Mouse (Mus musculus) midbrain, embryonic 10.5 days (tissue): ENCODE measurements around the gene Acvr2b. TPM values are rescaled to one million over a fixed set of nuclear protein-coding genes. Genes with fewer than 3 reads are reported as not detected.
A peak's percentile ranks its signal among the peaks of the same experiment; 100 is the strongest.

Experiments used
- DNase-seq: peaks from one replicate; pipeline ENCODE4 v3.0.0-alpha.2; 2017; ENCODE audit warnings: low spot score
- H3K27ac ChIP-seq: fragments of 300-500 bp; sonication (generic); replicated peaks from 2 replicates; pipeline ENCODE4 v1.5.1; 2016; ENCODE audit warnings: mild to moderate bottlenecking
- H3K27me3 ChIP-seq: fragments of 300-500 bp; sonication (generic); 2 replicates; pipeline ENCODE4 v1.6.1; 2016; ENCODE audit warnings: low read depth, mild to moderate bottlenecking; ENCODE audit not compliant: poor library complexity, severe bottlenecking
- H3K36me3 ChIP-seq: fragments of 300-500 bp; sonication (generic); 2 replicates; pipeline ENCODE4 v1.6.1; 2016; ENCODE audit warnings: mild to moderate bottlenecking, moderate library complexity
- H3K4me1 ChIP-seq: fragments of 300-500 bp; sonication (generic); 2 replicates; pipeline ENCODE4 v1.6.1; 2016
- H3K4me3 ChIP-seq: fragments of 300-500 bp; sonication (generic); 2 replicates; pipeline ENCODE4 v1.5.1; 2016; ENCODE audit warnings: mild to moderate bottlenecking, moderate library complexity
- H3K9me3 ChIP-seq: fragments of 300-500 bp; sonication (generic); replicated peaks from 2 replicates; pipeline ENCODE4 v1.6.1; 2016; ENCODE audit warnings: mild to moderate bottlenecking
- WGBS: fragments of 180-500 bp; shearing (Covaris S2); methylation state at CpG from one replicate; pipeline ENCODE4 v1.1.7; 2016; 5-methylcytosine and 5-hydroxymethylcytosine counted together
- polyA plus RNA-seq: library from polyadenylated mRNA; unstranded; fragments of >200 nt; fragmentation: Nextera tagmentation; extraction: Ambion mirVana; gene quantifications from 2 replicates; pipeline ENCODE4 v1.2.1, GENCODE M21; 2016

Acvr2b gene
- polyA plus RNA-seq, 1 experiment from 2014 or later: 63.7 TPM

GRCm38 (mm10) chr9:119378231-119378630 lies 23.7 kb upstream of the Acvr2b start:
- Histone ChIP-seq H3K36me3 (peaks cover 51% of the 10 kb centered on the region), H3K4me3 (no peak overlapping the region), H3K27me3 (no peaks in the 10 kb centered on the region), H3K4me1 (peaks cover 3% of the 10 kb centered on the region; the same call in 1 of the 2 replicates), H3K9me3 (no peaks in the 10 kb centered on the region), H3K27ac (no peak overlapping the region)
- no peak for DNase-seq
- WGBS: 95% methylated on average over 4 of the region's 4 CpGs

GRCm38 (mm10) chr9:119382603-119383002 lies 19.3 kb upstream of the Acvr2b start:
- Histone ChIP-seq H3K4me1 (peaks cover 3% of the 10 kb centered on the region; the same call in 1 of the 2 replicates), H3K27ac (no peak overlapping the region), H3K4me3 (no peak overlapping the region), H3K36me3 (peaks cover 70% of the 10 kb centered on the region), H3K27me3 (no peaks in the 10 kb centered on the region), H3K9me3 (no peaks in the 10 kb centered on the region)
- DNase-seq: no peak
- WGBS: 62% methylated on average over 6 of the region's 6 CpGs

GRCm38 (mm10) chr9:119388956-119389355 lies 13.0 kb upstream of the Acvr2b start:
- Histone ChIP-seq H3K36me3 (peaks cover 42% of the 10 kb centered on the region), H3K4me3 (no peak overlapping the region), H3K9me3 (no peaks in the 10 kb centered on the region), H3K27me3 (no peaks in the 10 kb centered on the region), H3K4me1 (no peaks in the 10 kb centered on the region), H3K27ac (no peak overlapping the region)
- WGBS: 55% methylated on average over 5 of the region's 5 CpGs
- no peak for DNase-seq

- DNase-seq: no peak
- peaks cover 34% of the 10 kb centered on the region for H3K36me3 ChIP-seq
- H3K27ac ChIP-seq: no peak overlapping the region
- no peaks in the 10 kb centered on the region for H3K27me3 ChIP-seq
- H3K9me3 ChIP-seq: no peaks in the 10 kb centered on the region
- H3K4me1 ChIP-seq: no peaks in the 10 kb centered on the region
- WGBS: 91% methylated on average over 2 of the region's 2 CpGs
- no peak overlapping the region for H3K4me3 ChIP-seq
Measured at GRCm38 (mm10) chr9:119390214-119390613, 11.7 kb upstream of the Acvr2b start.

GRCm38 (mm10) chr9:119394808-119395207 lies 7.1 kb upstream of the Acvr2b start:
- Histone ChIP-seq H3K9me3 (no peaks in the 10 kb centered on the region), H3K27ac (no peak overlapping the region), H3K36me3 (peaks cover 19% of the 10 kb centered on the region; the same call in 1 of the 2 replicates), H3K4me3 (no peak overlapping the region), H3K27me3 (no peaks in the 10 kb centered on the region), H3K4me1 (no peaks in the 10 kb centered on the region)
- DNase-seq: no peak
- WGBS: 92% methylated on average over 1 of the region's 1 CpGs

- DNase-seq: no peak
- Histone ChIP-seq H3K27me3 (no peaks in the 10 kb centered on the region), H3K27ac (peak overlapping the region; percentile 100), H3K9me3 (no peaks in the 10 kb centered on the region), H3K4me3 (peak overlapping the region; percentile 79), H3K36me3 (peaks cover 23% of the 10 kb centered on the region), H3K4me1 (peaks cover 42% of the 10 kb centered on the region)
- WGBS: 5% methylated on average over 7 of the region's 7 CpGs
Measured at GRCm38 (mm10) chr9:119401351-119401750, 567 bp upstream of the Acvr2b start.

GRCm38 (mm10) chr9:119402253-119403235 lies 626 bp downstream of the Acvr2b start:
- peak overlapping the region; percentile 79 for H3K4me3 ChIP-seq
- H3K4me1 ChIP-seq: peaks cover 44% of the 10 kb centered on the region
- peaks cover 35% of the 10 kb centered on the region for H3K36me3 ChIP-seq
- DNase-seq: peak; percentile 64
- H3K27ac ChIP-seq: peak overlapping the region; percentile 100
- peaks cover 2% of the 10 kb centered on the region; the same call in 1 of the 2 replicates for H3K9me3 ChIP-seq
- WGBS: under 1% methylated on average over 127 of the region's 127 CpGs
- no peaks in the 10 kb centered on the region for H3K27me3 ChIP-seq

- H3K4me1 ChIP-seq: peaks cover 50% of the 10 kb centered on the region
- H3K27me3 ChIP-seq: no peaks in the 10 kb centered on the region
- H3K36me3 ChIP-seq: peaks cover 42% of the 10 kb centered on the region
- peak overlapping the region; percentile 79 for H3K4me3 ChIP-seq
- H3K9me3 ChIP-seq: peaks cover 9% of the 10 kb centered on the region
- under 1% methylated on average over 26 of the region's 26 CpGs for WGBS
- DNase-seq: peak; percentile 81
- H3K27ac ChIP-seq: peak overlapping the region; percentile 100
Measured at GRCm38 (mm10) chr9:119403236-119403641, 1.3 kb downstream of the Acvr2b start.

- Histone ChIP-seq H3K36me3 (peaks cover 51% of the 10 kb centered on the region), H3K4me3 (peak overlapping the region; percentile 79), H3K9me3 (peaks cover 10% of the 10 kb centered on the region), H3K27me3 (no peaks in the 10 kb centered on the region), H3K4me1 (peaks cover 57% of the 10 kb centered on the region), H3K27ac (peak overlapping the region; percentile 100)
- no peak for DNase-seq
- WGBS: 76% methylated on average over 5 of the region's 5 CpGs
Measured at GRCm38 (mm10) chr9:119404090-119404489, 2.2 kb downstream of the Acvr2b start.

- Histone ChIP-seq H3K4me1 (peaks cover 50% of the 10 kb centered on the region), H3K36me3 (peaks cover 89% of the 10 kb centered on the region), H3K4me3 (no peak overlapping the region), H3K27ac (no peak overlapping the region), H3K27me3 (no peaks in the 10 kb centered on the region), H3K9me3 (peaks cover 27% of the 10 kb centered on the region)
- DNase-seq: no peak
- 82% methylated on average over 15 of the region's 15 CpGs for WGBS
Measured at GRCm38 (mm10) chr9:119407884-119408283, 6.0 kb downstream of the Acvr2b start.

GRCm38 (mm10) chr9:119408898-119409664 lies 7.2 kb downstream of the Acvr2b start:
- no peak for DNase-seq
- no peak overlapping the region for H3K27ac ChIP-seq
- H3K4me3 ChIP-seq: no peak overlapping the region
- peaks cover 97% of the 10 kb centered on the region for H3K36me3 ChIP-seq
- H3K9me3 ChIP-seq: peaks cover 33% of the 10 kb centered on the region
- H3K4me1 ChIP-seq: peaks cover 41% of the 10 kb centered on the region
- 88% methylated on average over 11 of the region's 11 CpGs for WGBS
- H3K27me3 ChIP-seq: no peaks in the 10 kb centered on the region

GRCm38 (mm10) chr9:119409864-119410263 lies 7.9 kb downstream of the Acvr2b start:
- Histone ChIP-seq H3K4me3 (no peak overlapping the region), H3K27ac (no peak overlapping the region), H3K36me3 (peaks cover 94% of the 10 kb centered on the region), H3K27me3 (no peaks in the 10 kb centered on the region), H3K9me3 (peaks cover 33% of the 10 kb centered on the region), H3K4me1 (peaks cover 34% of the 10 kb centered on the region)
- no peak for DNase-seq
- 80% methylated on average over 5 of the region's 5 CpGs for WGBS
